Mouse (Mus musculus) thymus, postnatal 4 days (tissue): ENCODE data around the gene Erbin.

Source experiments
- DNase-seq: peaks from one replicate; pipeline ENCODE4 v3.0.0; 2021

The Erbin gene

DNA sequence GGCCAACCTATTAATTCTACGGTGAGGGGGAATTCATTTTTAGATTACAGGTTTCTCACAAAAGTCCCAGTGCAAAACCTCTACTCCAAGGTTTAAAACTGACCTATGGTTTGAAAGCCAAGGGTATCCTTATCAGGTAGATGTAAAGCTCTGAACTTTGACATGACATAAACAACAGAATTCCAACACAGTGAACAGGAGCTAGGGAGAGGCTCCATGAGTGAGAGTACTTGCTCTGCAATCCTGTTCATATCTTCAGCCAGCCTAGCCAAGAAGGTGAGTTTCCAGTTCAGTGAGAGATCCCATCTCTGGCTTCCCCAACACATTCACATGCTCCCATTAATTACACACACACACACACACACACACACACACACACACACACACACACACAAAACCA lies 9.7 kb downstream of the Erbin start:
- DNase-seq = no peak

- no peak for DNase-seq
Measured at GRCm38 (mm10) chr13:103909894-103910293, 10.4 kb downstream of the Erbin start.

DNA sequence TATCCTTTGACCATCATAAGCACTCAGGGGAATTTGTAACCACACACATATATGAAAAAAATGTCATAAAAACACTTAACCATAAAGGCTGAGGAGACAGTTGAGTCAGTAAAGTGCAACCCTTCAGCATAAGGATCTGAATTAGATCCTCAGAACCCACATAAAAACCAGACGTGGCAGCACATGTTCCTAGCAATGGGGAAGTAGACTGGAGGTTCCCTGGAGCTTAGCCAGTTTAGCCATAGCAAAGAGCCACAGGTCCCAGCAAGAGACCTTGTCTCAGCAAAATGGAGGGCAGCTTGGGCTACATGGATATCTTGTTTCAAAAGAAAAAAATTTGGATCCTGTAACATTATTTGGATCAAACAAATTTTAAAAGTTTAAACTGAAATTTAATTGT lies 20.3 kb downstream of the Erbin start:
- no peak for DNase-seq

- no peak for DNase-seq
Measured at GRCm38 (mm10) chr13:103897606-103898005, 22.7 kb downstream of the Erbin start.

DNA sequence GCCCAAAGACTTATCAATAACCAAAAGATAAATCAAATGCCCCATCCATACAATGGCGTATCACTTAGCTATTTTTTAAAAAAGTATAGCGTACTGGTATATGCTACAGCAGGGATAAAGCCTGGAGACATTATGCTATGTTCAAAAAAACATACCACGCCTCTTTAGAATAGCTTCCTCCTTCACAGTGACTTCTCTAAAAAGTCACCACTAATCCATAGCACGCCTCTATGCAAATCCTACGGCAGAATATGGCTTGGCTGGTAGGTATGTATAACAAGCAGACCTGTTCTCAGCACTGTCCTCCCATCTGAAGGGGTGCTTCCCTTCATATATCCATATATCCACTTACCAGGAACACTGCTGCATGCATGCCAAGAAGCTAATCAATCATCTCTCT lies 27.2 kb downstream of the Erbin start:
- no peak for DNase-seq

DNA sequence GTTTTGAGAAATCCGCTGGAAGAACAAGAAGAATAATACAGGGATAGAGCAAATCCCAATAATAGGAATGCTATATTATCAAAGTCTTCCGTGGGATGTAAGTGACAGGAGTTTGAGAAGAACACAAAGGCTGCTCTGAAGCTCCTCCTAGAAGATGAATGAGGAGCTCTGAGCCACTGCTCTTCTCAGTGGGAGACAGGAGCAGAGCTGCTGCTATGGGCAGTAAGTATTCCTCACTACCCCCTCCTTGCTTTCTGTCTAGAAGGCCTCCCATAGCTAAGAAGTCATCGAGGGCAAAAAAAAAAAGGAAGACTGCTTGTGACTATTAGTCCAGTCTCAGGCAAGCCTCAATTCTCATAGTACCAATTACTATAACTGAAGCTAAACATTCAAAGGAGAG lies 30.3 kb downstream of the Erbin start:
- no peak for DNase-seq

DNA sequence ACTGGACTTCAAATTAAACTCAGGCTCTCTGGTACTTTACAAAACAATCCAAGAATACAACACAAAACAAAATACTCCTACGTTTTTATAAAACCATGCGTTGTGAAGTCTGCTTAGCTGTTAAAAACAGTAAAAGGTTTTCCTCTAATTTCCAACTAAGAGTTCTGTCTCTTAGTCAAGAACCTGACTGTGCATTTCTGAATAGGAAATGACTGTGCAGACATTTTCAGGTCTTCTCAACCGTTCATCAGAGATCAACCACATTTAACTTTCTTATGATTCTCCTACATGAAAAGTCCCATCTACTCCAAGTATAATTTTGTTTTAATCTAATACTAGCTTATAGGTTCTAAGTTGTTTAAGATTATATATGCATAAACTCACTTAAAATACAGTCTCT lies 33.8 kb downstream of the Erbin start:
- no peak for DNase-seq

GRCm38 (mm10) chr13:103881200-103881599 lies 39.1 kb downstream of the Erbin start:
- no peak for DNase-seq

DNA sequence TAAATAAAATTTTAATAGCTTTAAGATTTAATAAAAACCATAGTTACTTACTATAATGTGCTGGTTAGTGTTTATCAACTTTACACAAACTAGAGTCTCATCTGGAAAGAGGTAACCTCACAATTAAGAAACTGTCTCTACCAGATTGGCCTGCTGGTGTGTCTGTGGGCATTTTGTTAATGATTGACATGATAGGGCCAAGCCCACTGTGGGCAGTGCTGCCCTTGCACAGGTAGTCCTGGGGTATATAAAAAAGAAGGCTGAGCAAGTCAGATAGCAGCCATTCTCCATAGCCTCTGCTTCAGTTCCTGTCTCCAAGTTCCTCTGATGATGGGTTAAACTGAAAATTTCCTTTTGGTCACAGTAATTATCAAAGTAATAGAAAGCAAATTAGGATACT lies 43.6 kb downstream of the Erbin start:
- DNase-seq = no peak

GRCm38 (mm10) chr13:103875823-103876514 lies 44.3 kb downstream of the Erbin start:
- DNase-seq = no peak

GRCm38 (mm10) chr13:103870786-103871185 lies 49.5 kb downstream of the Erbin start:
- DNase-seq = no peak

DNA sequence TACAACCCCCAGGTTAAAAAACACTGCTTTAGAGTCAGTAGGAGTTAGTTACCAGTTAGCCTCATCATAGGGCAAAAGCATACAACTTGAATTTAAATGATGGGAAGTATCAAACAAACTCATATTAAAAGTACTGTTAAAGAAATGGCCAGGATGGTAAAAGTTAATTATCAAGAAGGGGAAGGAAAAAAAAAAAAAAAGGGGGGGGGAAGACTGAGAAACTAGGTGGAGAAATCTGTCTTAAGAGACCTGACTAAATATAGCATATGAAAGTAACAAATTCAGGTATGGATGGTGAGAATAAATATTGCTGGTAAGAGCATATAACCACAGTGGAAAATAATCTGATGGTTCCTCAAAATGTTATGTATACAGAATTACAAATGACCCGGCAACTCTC lies 50.2 kb downstream of the Erbin start:
- DNase-seq = no peak

- no peak for DNase-seq
Measured at GRCm38 (mm10) chr13:103868875-103869274, 51.4 kb downstream of the Erbin start.

- DNase-seq = no peak
Measured at GRCm38 (mm10) chr13:103862041-103862440, 58.3 kb downstream of the Erbin start.

GRCm38 (mm10) chr13:103859041-103859440 lies 61.3 kb downstream of the Erbin start:
- DNase-seq = no peak

DNA sequence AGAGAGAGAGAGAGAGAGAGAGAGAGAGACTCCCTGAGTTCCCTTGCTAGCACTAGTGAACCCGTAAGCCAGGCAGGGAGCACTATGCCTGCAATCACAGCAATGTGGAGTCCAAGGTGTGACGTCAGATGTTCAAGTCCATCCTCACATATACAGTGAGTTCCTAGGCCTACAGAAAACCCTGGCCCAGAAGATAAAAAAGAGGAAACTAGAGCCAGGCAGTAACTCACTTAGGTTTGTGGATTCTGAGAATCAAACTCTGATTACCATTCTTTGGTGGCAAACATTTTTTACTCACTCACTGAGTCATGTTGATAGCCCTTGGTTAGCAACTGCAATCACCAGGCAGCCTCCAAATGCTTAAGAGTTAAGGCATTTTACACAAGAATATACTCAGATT lies 72.7 kb downstream of the Erbin start:
- no peak for DNase-seq

- no peak for DNase-seq
Measured at GRCm38 (mm10) chr13:103841287-103842201, 78.8 kb downstream of the Erbin start.

GRCm38 (mm10) chr13:103838619-103839018 lies 81.7 kb downstream of the Erbin start:
- DNase-seq = no peak

GRCm38 (mm10) chr13:103829623-103830135 lies 90.6 kb downstream of the Erbin start:
- no peak for DNase-seq

DNA sequence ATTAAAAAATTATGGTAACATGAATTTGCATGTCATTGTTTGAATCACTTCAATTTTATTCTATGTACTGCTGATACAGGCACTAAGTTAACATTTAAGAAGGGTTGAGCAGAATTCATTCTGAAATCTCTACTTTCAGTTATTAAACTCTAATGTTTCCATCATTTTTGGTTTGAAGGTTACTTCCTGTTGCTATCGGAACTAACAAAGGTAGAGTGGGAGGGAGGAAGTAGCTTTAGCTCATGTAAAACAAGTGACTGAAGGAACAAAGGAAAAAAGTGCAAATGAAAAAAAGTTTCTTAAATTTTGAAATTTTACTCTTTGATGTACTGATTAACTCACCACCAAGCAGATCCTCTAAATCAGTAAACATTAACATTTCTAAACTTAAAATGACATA lies 98.0 kb downstream of the Erbin start:
- no peak for DNase-seq

- no peak for DNase-seq
Measured at GRCm38 (mm10) chr13:103819377-103819776, 100.9 kb downstream of the Erbin start.

- no peak for DNase-seq
Measured at GRCm38 (mm10) chr13:103817935-103818334, 102.4 kb downstream of the Erbin start.

DNA sequence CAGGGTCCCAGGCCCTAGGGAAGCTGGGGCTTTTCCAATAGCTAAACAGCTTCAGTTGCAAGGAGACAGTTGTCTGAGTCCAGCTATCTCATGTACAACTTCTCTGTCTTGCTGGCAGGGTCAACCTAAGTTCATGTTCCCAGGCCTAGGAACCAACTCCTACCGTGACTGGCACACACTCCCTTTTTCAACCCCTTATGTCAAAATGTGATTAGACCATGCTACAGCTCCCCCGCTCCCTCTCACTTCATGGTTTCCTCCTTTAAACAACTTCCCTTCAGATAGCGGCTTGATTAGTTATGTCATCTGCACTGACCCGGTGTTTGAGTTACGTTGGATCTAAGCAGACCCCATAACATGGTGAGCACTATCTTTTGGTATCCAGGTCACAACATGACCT lies 112.8 kb downstream of the Erbin start:
- DNase-seq = no peak

GRCm38 (mm10) chr13:103806210-103806851 lies 114.0 kb downstream of the Erbin start:
- no peak for DNase-seq
